Mouse (Mus musculus) midbrain, postnatal 0 days (tissue): ENCODE data around the gene Nxph3. TPM values are rescaled to one million over a fixed set of nuclear protein-coding genes. Genes with fewer than 3 reads are reported as not detected.

Experiments used
- ATAC-seq: fragments of 200-750 bp; cut with Nextera tagmentation; 2 replicates; pipeline ENCODE4 v1.8.0; 2017; ENCODE audit warnings: moderate number of reproducible peaks, mild to moderate bottlenecking, moderate TSS enrichment, moderate library complexity; ENCODE audit not compliant: low FRiP score
- DNase-seq: peaks from one replicate; pipeline ENCODE4 v3.0.0-alpha.2; 2015; ENCODE audit warnings: low spot score
- H3K27ac ChIP-seq: fragments of 300-500 bp; sonication (generic); 2 replicates; pipeline ENCODE4 v1.5.1; 2014; ENCODE audit warnings: low read depth, mild to moderate bottlenecking, low read length, mixed read lengths
- H3K27me3 ChIP-seq: fragments of 300-500 bp; sonication (generic); 2 replicates; pipeline ENCODE4 v1.6.1; 2014; ENCODE audit warnings: low read length, control low read depth, mixed read lengths; ENCODE audit not compliant: insufficient read depth
- H3K36me3 ChIP-seq: fragments of 300-500 bp; sonication (generic); 2 replicates; pipeline ENCODE4 v1.6.1; 2014; ENCODE audit warnings: low read length, control low read depth, mixed read lengths; ENCODE audit not compliant: insufficient read depth
- H3K4me1 ChIP-seq: fragments of 300-500 bp; sonication (generic); 2 replicates; pipeline ENCODE4 v1.6.1; 2014; ENCODE audit warnings: mild to moderate bottlenecking, control low read depth, antibody characterized with exemption, low read length, mixed read lengths; ENCODE audit not compliant: insufficient read depth
- H3K4me2 ChIP-seq: fragments of 300-500 bp; sonication (generic); 2 replicates; pipeline ENCODE4 v1.6.1; 2014; ENCODE audit warnings: low read depth, mild to moderate bottlenecking, low read length, mixed read lengths; ENCODE audit not compliant: poor library complexity, severe bottlenecking
- H3K4me3 ChIP-seq: fragments of 300-500 bp; sonication (generic); 2 replicates; pipeline ENCODE4 v1.5.1; 2014; ENCODE audit warnings: low read depth, mild to moderate bottlenecking, low read length, moderate library complexity
- H3K9ac ChIP-seq: fragments of 300-500 bp; sonication (generic); replicated peaks from 2 replicates; pipeline ENCODE4 v1.6.1; 2014; ENCODE audit warnings: mild to moderate bottlenecking, low read length, moderate library complexity, mixed read lengths; ENCODE audit not compliant: poor library complexity, severe bottlenecking
- H3K9me3 ChIP-seq: fragments of 300-500 bp; sonication (generic); 2 replicates; pipeline ENCODE4 v1.6.1; 2016; ENCODE audit warnings: low read length, control low read depth
- CTCF ChIP-seq: IDR thresholded peaks from 2 replicates; pipeline ENCODE4 v1.5.1; 2016; ENCODE audit warnings: antibody characterized with exemption, mild to moderate bottlenecking
- WGBS: fragments of 180-500 bp; shearing (Covaris S2); extraction: QIAGEN DNeasy Blood & Tissue Kit; methylation state at CpG from one replicate; pipeline ENCODE4 v1.1.7; 2014; 5-methylcytosine and 5-hydroxymethylcytosine counted together
- polyA plus RNA-seq: library from polyadenylated mRNA; unstranded; fragments of >200 nt; fragmentation: Nextera tagmentation; extraction: Ambion mirVana; gene quantifications from 2 replicates; pipeline ENCODE4 v1.2.1, GENCODE M21; 2015
- total RNA-seq: library from RNA; depleted of rRNA; stranded (reverse); fragments of >200 nt; gene quantifications from 2 replicates; pipeline ENCODE4 v1.2.3, GENCODE M21; 2014

Gene Nxph3
- total and polyA plus RNA-seq, 2 experiments from 2014 or later, result 5.1 to 22.3 TPM

- Histone ChIP-seq H3K27ac (no peak overlapping the region), H3K9ac (no peak overlapping the region), H3K4me1 (no peaks in the 10 kb centered on the region), H3K4me3 (no peak overlapping the region), H3K27me3 (no peaks in the 10 kb centered on the region), H3K36me3 (peaks cover 34% of the 10 kb centered on the region; the same call in 1 of the 2 replicates), H3K9me3 (no peaks in the 10 kb centered on the region), H3K4me2 (no peak overlapping the region)
- no peak for TF ChIP-seq CTCF
- no peak for DNase-seq
- 80% methylated on average over 3 of the region's 3 CpGs for WGBS
- no peak for ATAC-seq
Measured at GRCm38 (mm10) chr11:95494374-95494773, 20.0 kb downstream of the Nxph3 start.

- DNase-seq (no peak), ATAC-seq (no peak)
- no peaks in the 10 kb centered on the region for H3K4me1 ChIP-seq
- 85% methylated on average over 9 of the region's 9 CpGs for WGBS
- H3K9ac ChIP-seq, result no peak overlapping the region
- H3K9me3 ChIP-seq, result no peaks in the 10 kb centered on the region
- TF ChIP-seq CTCF, result no peak
- H3K36me3 ChIP-seq, result peaks cover 37% of the 10 kb centered on the region; the same call in 1 of the 2 replicates
- H3K4me3 ChIP-seq, result no peak overlapping the region
- no peaks in the 10 kb centered on the region for H3K27me3 ChIP-seq
- no peak overlapping the region for H3K4me2 ChIP-seq
- H3K27ac ChIP-seq, result no peak overlapping the region
Measured at GRCm38 (mm10) chr11:95493950-95494349, 20.4 kb downstream of the Nxph3 start.

DNA sequence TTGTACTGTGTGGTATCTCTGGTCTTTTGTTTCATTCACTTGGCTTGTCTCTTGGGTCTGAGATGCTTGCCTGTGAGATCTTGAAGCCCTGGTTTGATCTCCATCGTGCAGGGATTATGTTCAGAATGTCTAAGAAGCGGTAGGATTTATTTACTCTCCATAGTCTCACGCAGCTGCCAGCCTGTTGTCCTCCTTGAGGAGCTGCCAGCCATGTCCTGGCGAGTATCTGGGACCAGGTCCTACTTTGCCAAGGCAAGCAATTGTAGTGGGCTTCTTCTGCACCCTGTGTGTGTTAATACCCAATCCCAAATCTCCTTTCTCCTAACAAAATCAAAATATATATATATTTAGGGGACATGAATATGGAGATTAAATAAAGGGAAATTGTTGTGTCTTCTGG is 21.4 kb downstream of the Nxph3 start:
- Histone ChIP-seq H3K4me1 (no peaks in the 10 kb centered on the region), H3K4me3 (no peak overlapping the region), H3K27me3 (no peaks in the 10 kb centered on the region), H3K9ac (no peak overlapping the region), H3K9me3 (no peaks in the 10 kb centered on the region), H3K36me3 (peaks cover 37% of the 10 kb centered on the region; the same call in 1 of the 2 replicates), H3K27ac (no peak overlapping the region), H3K4me2 (no peak overlapping the region)
- 59% methylated on average over 4 of the region's 4 CpGs for WGBS
- TF ChIP-seq CTCF, result no peak
- ATAC-seq, result no peak
- DNase-seq, result no peak

DNA sequence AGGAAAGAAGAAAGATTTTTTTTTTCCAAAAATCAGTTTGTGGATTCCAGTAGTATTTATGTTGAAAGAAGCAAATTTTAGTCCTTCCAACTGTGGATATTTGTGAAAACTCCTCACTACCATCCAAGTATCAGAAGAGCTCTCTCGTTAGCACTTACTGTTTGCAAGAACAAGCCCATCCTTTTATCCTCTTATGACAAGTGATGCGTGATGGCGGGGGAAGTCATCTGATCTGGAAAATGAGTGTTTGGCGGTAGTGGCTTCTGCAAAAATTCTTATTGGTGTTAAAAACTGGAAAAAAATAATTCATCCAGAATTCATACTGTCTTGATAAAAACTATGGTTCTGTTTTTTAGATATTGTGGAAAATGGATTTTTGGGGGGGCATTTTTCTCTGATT is 22.1 kb downstream of the Nxph3 start:
- Histone ChIP-seq H3K27me3 (no peaks in the 10 kb centered on the region), H3K9ac (no peak overlapping the region), H3K4me2 (no peak overlapping the region), H3K4me1 (no peaks in the 10 kb centered on the region), H3K27ac (no peak overlapping the region), H3K9me3 (no peaks in the 10 kb centered on the region), H3K36me3 (peaks cover 40% of the 10 kb centered on the region; the same call in 1 of the 2 replicates), H3K4me3 (no peak overlapping the region)
- ATAC-seq, result no peak
- no peak for DNase-seq
- 70% methylated on average over 4 of the region's 4 CpGs for WGBS
- no peak for TF ChIP-seq CTCF

DNA sequence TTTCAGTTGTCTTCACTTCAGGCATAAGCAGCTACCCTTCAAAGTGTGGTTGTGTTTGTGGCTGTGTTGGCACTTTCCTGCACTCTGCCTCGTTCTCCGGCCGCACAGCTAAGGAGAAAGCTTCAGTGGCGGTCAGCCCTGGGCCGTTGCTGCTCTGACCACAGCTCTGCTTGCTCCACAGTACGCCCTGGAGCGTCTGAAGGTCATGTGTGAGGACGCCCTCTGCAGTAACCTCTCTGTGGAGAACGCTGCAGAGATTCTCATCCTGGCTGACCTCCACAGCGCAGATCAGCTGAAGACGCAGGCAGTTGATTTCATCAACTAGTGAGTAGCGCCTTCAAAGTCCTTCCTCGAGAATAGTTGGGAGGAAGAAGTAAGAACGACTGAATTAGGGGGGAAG is 24.3 kb downstream of the Nxph3 start:
- ATAC-seq, result no peak
- no peak overlapping the region for H3K9ac ChIP-seq
- H3K27ac ChIP-seq, result no peak overlapping the region
- H3K9me3 ChIP-seq, result no peaks in the 10 kb centered on the region
- WGBS, result 90% methylated on average over 14 of the region's 14 CpGs
- H3K4me1 ChIP-seq, result no peaks in the 10 kb centered on the region
- no peak overlapping the region for H3K4me2 ChIP-seq
- no peak overlapping the region for H3K4me3 ChIP-seq
- TF ChIP-seq CTCF, result no peak
- DNase-seq, result no peak
- H3K27me3 ChIP-seq, result no peaks in the 10 kb centered on the region
- peaks cover 42% of the 10 kb centered on the region; the same call in 1 of the 2 replicates for H3K36me3 ChIP-seq

DNA sequence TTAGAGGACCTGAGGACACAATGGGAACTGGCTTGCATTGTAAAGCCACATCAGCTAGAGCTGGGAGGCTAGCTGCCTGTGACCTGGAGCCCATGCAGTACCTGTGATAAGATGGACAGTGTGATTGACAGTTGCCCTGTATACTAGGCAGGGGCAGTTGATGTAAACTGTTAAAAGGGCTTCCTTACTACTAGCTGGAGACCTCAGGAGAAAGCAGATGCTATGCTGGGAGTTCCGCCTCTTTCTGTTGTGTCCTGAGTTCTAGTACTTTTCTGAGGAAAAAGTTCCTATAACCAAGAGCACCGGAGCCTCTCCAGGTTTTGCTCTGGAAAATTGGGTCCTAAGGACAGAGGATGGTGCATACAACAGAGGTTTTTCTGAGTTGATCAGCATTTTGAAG is 27.1 kb downstream of the Nxph3 start:
- 99% methylated on average over 2 of the region's 2 CpGs for WGBS
- Histone ChIP-seq H3K27me3 (no peaks in the 10 kb centered on the region), H3K4me2 (no peak overlapping the region), H3K9me3 (no peaks in the 10 kb centered on the region), H3K9ac (no peak overlapping the region), H3K4me3 (no peak overlapping the region), H3K36me3 (peaks cover 39% of the 10 kb centered on the region; the same call in 1 of the 2 replicates), H3K27ac (no peak overlapping the region), H3K4me1 (no peaks in the 10 kb centered on the region)
- TF ChIP-seq CTCF, result no peak
- no peak for DNase-seq
- ATAC-seq, result no peak
